Mouse (Mus musculus) bone marrow, adult 2 months (tissue): ENCODE measurements around the gene Esam.

ENCODE experiments used
- CTCF ChIP-seq: fragments of 200-500 bp; IDR thresholded peaks from 2 replicates; pipeline ENCODE4 v1.5.1; 2011; ENCODE audit warnings: low read length, control low read depth; ENCODE audit not compliant: control insufficient read depth, insufficient read depth
- POLR2A ChIP-seq: fragments of 200-500 bp; IDR thresholded peaks from 2 replicates; pipeline ENCODE4 v1.6.1; 2011; ENCODE audit warnings: low read depth, mild to moderate bottlenecking, control low read depth, low read length, borderline replicate concordance; ENCODE audit not compliant: control insufficient read depth

DNA sequence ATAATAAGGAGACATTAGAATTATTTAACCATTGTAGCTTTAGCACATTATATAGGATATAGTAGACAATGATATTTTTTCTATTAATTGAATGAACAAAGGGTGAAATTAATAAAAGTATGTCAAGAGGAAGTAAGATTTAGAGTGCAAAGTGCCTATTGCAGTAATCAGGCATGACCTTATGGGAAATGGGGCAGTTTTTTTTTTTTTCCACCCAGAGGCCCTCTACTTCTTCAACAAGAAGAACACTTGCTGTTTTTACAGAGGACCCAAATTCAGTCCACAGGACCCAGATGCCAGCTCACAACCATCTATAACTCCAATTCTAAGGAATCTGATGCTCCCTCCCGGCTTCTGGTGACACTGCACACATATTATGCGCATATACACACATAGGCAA lies 32.7 kb downstream of the Esam start:
- TF ChIP-seq POLR2A (no peak), CTCF (no peak)
